ENCODE assay signal across 30 mouse cellular contexts in genomic region chr11:16537379-16537778, GRCm38 (mm10).
"Had no signal": no experiment of that assay in that cellular context is flagged by ENCODE, and none has a peak within 500 bp of the region (broad histone marks: within the 10 kb centered on the region; RNA-seq: fewer than 3 reads in every experiment).

No protein-coding gene starts in this region.

- H3K4me2 ChIP-seq: limb, embryonic 12.5 days; limb, embryonic 13.5 days; limb, embryonic 15.5 days; liver, embryonic 11.5 days; liver, embryonic 12.5 days; liver, embryonic 13.5 days; liver, embryonic 15.5 days; lung, embryonic 14.5 days; lung, embryonic 15.5 days; midbrain, embryonic 11.5 days; midbrain, embryonic 12.5 days; midbrain, embryonic 13.5 days; midbrain, embryonic 15.5 days; neural tube, embryonic 12.5 days had no signal

- DNase-seq: left cerebral cortex, postnatal 4 days; liver; liver, embryonic 13.5 days; liver, postnatal 0 days; lung, adult 18-20 months; lung, adult 2 months; lung, embryonic 14.5 days; lung, postnatal 10 days; lung, postnatal 14 days; lung, postnatal 36 days; lung, postnatal 4 days; midbrain, embryonic 14.5 days had no signal

- H3K27ac ChIP-seq: limb, embryonic 10.5 days; limb, embryonic 12.5 days; limb, embryonic 13.5 days; limb, embryonic 15.5 days; liver, embryonic 12.5 days; liver, embryonic 13.5 days; liver, embryonic 14.5 days; liver, embryonic 15.5 days; lung, embryonic 15.5 days; macrophage; midbrain, embryonic 10.5 days; midbrain, embryonic 12.5 days; midbrain, embryonic 13.5 days; midbrain, embryonic 15.5 days; neural tube, embryonic 12.5 days had no signal

- H3K27me3 ChIP-seq: limb, embryonic 12.5 days; limb, embryonic 13.5 days; limb, embryonic 15.5 days; liver, embryonic 12.5 days; liver, embryonic 13.5 days; liver, embryonic 15.5 days; lung, embryonic 15.5 days; megakaryocyte, embryonic 14.5 days; midbrain, embryonic 12.5 days; midbrain, embryonic 13.5 days; midbrain, embryonic 15.5 days; neural tube, embryonic 12.5 days had no signal

- H3K9ac ChIP-seq: limb, embryonic 12.5 days; limb, embryonic 13.5 days; limb, embryonic 15.5 days; liver, embryonic 12.5 days; liver, embryonic 13.5 days; liver, embryonic 14.5 days; liver, embryonic 15.5 days; liver, postnatal 0 days; lung, embryonic 14.5 days; lung, embryonic 15.5 days; midbrain, embryonic 12.5 days; midbrain, embryonic 13.5 days; midbrain, embryonic 15.5 days; neural tube, embryonic 12.5 days had no signal

- H3K36me3 ChIP-seq: limb, embryonic 10.5 days; limb, embryonic 12.5 days; limb, embryonic 13.5 days; limb, embryonic 15.5 days; liver, embryonic 12.5 days; liver, embryonic 13.5 days; liver, embryonic 15.5 days; lung, embryonic 15.5 days; midbrain, embryonic 10.5 days; midbrain, embryonic 12.5 days; midbrain, embryonic 13.5 days; midbrain, embryonic 15.5 days; neural tube, embryonic 12.5 days had no signal

- H3K4me3 ChIP-seq: limb, embryonic 10.5 days; limb, embryonic 12.5 days; limb, embryonic 13.5 days; limb, embryonic 15.5 days; liver, embryonic 12.5 days; liver, embryonic 13.5 days; liver, embryonic 15.5 days; lung, embryonic 15.5 days; megakaryocyte, embryonic 14.5 days; midbrain, embryonic 10.5 days; midbrain, embryonic 12.5 days; midbrain, embryonic 13.5 days; midbrain, embryonic 15.5 days; myocyte; neural tube, embryonic 12.5 days had no signal

- H3K4me1 ChIP-seq: limb, embryonic 10.5 days; limb, embryonic 12.5 days; limb, embryonic 13.5 days; limb, embryonic 15.5 days; liver, embryonic 12.5 days; liver, embryonic 13.5 days; liver, embryonic 15.5 days; lung, embryonic 15.5 days; megakaryocyte, embryonic 14.5 days; midbrain, embryonic 10.5 days; midbrain, embryonic 12.5 days; midbrain, embryonic 13.5 days; midbrain, embryonic 15.5 days; neural tube, embryonic 12.5 days had no signal

- H3K9me3 ChIP-seq: limb, embryonic 10.5 days; limb, embryonic 12.5 days; limb, embryonic 13.5 days; limb, embryonic 15.5 days; liver, embryonic 12.5 days; liver, embryonic 13.5 days; liver, embryonic 15.5 days; lung, embryonic 15.5 days; megakaryocyte, embryonic 14.5 days; midbrain, embryonic 10.5 days; midbrain, embryonic 12.5 days; midbrain, embryonic 13.5 days; midbrain, embryonic 15.5 days; neural tube, embryonic 12.5 days had no signal
